Mouse (Mus musculus): Measurements from ENCODE around the gene Lypla2.
"Not testable (repeated sequence)": the region's sequence is repeated elsewhere in the genome, so short reads cannot be mapped to it uniquely, and the experiment has no call there.

Lypla2 gene

GRCm38 (mm10) chr4:135949475-135949874 lies 23.0 kb downstream of the Lypla2 start:
- DNase-seq (ENCODE audit: low read depth), result no peak

- no peak for DNase-seq (ENCODE audit: low read depth)
Observed at GRCm38 (mm10) chr4:135948142-135948541, 24.3 kb downstream of the Lypla2 start.

GRCm38 (mm10) chr4:135946659-135947301 lies 25.6 kb downstream of the Lypla2 start:
- no peak for DNase-seq (ENCODE audit: low read depth)

GRCm38 (mm10) chr4:135946278-135946658 lies 26.2 kb downstream of the Lypla2 start, which contains the start of gene Hmgcl:
TSS of gene Hmgcl (plus strand) at chr4:135946448.
- DNase-seq (ENCODE audit: low read depth), result peak; percentile 76

GRCm38 (mm10) chr4:135945706-135946105 lies 26.7 kb downstream of the Lypla2 start:
- DNase-seq (ENCODE audit: low read depth), result no peak

GRCm38 (mm10) chr4:135943389-135943788 lies 29.0 kb downstream of the Lypla2 start:
- DNase-seq (ENCODE audit: low read depth), result no peak

GRCm38 (mm10) chr4:135942193-135942592 lies 30.2 kb downstream of the Lypla2 start:
- no peak for DNase-seq (ENCODE audit: low read depth)

- DNase-seq (ENCODE audit: low read depth), result not testable (repeated sequence)
Observed at GRCm38 (mm10) chr4:135941026-135941425, 31.4 kb downstream of the Lypla2 start.

GRCm38 (mm10) chr4:135938858-135939257 lies 33.6 kb downstream of the Lypla2 start:
- no peak for DNase-seq (ENCODE audit: low read depth)

GRCm38 (mm10) chr4:135935502-135935901 lies 36.9 kb downstream of the Lypla2 start:
- DNase-seq (ENCODE audit: low read depth), result no peak

- no peak for DNase-seq (ENCODE audit: low read depth)
Observed at GRCm38 (mm10) chr4:135934708-135935500, 37.5 kb downstream of the Lypla2 start.

- no peak for DNase-seq (ENCODE audit: low read depth)
Observed at GRCm38 (mm10) chr4:135931832-135932231, 40.6 kb downstream of the Lypla2 start.

GRCm38 (mm10) chr4:135930239-135930638 lies 42.2 kb downstream of the Lypla2 start:
- no peak for DNase-seq (ENCODE audit: low read depth)

- DNase-seq (ENCODE audit: low read depth), result no peak
Observed at GRCm38 (mm10) chr4:135929828-135930227, 42.6 kb downstream of the Lypla2 start.

- no peak for DNase-seq (ENCODE audit: low read depth)
Observed at GRCm38 (mm10) chr4:135929405-135929804, 43.0 kb downstream of the Lypla2 start.

- DNase-seq (ENCODE audit: low read depth), result no peak
Observed at GRCm38 (mm10) chr4:135928376-135928775, 44.0 kb downstream of the Lypla2 start.

- no peak for DNase-seq (ENCODE audit: low read depth)
Observed at GRCm38 (mm10) chr4:135926861-135927260, 45.6 kb downstream of the Lypla2 start.

GRCm38 (mm10) chr4:135926195-135926808 lies 46.1 kb downstream of the Lypla2 start:
- no peak for DNase-seq (ENCODE audit: low read depth)

- no peak for DNase-seq (ENCODE audit: low read depth)
Observed at GRCm38 (mm10) chr4:135925341-135925740, 47.1 kb downstream of the Lypla2 start.

GRCm38 (mm10) chr4:135924418-135924817 lies 48.0 kb downstream of the Lypla2 start:
- DNase-seq (ENCODE audit: low read depth), result no peak

- DNase-seq (ENCODE audit: low read depth), result no peak
Observed at GRCm38 (mm10) chr4:135922190-135922589, 50.2 kb downstream of the Lypla2 start.

GRCm38 (mm10) chr4:135921257-135922120 lies 50.9 kb downstream of the Lypla2 start:
- DNase-seq (ENCODE audit: low read depth), result no peak
